Mouse (Mus musculus) bone marrow, adult 2 months (tissue): ENCODE measurements around the gene Mapk14. TPM values are rescaled to one million over a fixed set of nuclear protein-coding genes. Genes with fewer than 3 reads are reported as not detected.
A peak's percentile ranks its signal among the peaks of the same experiment; 100 is the strongest.

ENCODE experiments used
- H3K27ac ChIP-seq: fragments of 200-500 bp; 2 replicates; pipeline ENCODE4 v1.5.1; 2012; ENCODE audit warnings: low read depth, mild to moderate bottlenecking, control low read depth, inconsistent platforms, low read length; ENCODE audit not compliant: control insufficient read depth, poor library complexity, insufficient read depth
- H3K4me1 ChIP-seq: fragments of 200-500 bp; 2 replicates; pipeline ENCODE4 v1.6.1; 2011; ENCODE audit warnings: low read length; ENCODE audit not compliant: control insufficient read depth, insufficient read depth
- H3K4me3 ChIP-seq: fragments of 200-500 bp; replicated peaks from 2 replicates; pipeline ENCODE3; 2011; ENCODE audit warnings: mild to moderate bottlenecking, low read depth, low read length, control low read depth; ENCODE audit not compliant: control insufficient read depth
- CTCF ChIP-seq: fragments of 200-500 bp; IDR thresholded peaks from 2 replicates; pipeline ENCODE4 v1.5.1; 2011; ENCODE audit warnings: low read length, control low read depth; ENCODE audit not compliant: control insufficient read depth, insufficient read depth
- POLR2A ChIP-seq: fragments of 200-500 bp; IDR thresholded peaks from 2 replicates; pipeline ENCODE4 v1.6.1; 2011; ENCODE audit warnings: low read depth, mild to moderate bottlenecking, control low read depth, low read length, borderline replicate concordance; ENCODE audit not compliant: control insufficient read depth
- WGBS: fragments of 180-500 bp; shearing (Covaris S2); methylation state at CpG from one replicate; pipeline ENCODE4 v1.1.7; 2018; 5-methylcytosine and 5-hydroxymethylcytosine counted together
- polyA plus RNA-seq: library from polyadenylated mRNA; stranded (reverse); fragments of >200 nt; gene quantifications from 2 replicates; pipeline ENCODE4 v1.2.4, GENCODE M21; 2011; ENCODE audit warnings: low replicate concordance; ENCODE audit not compliant: missing spikeins, insufficient read depth, insufficient read length

Mapk14 gene
- polyA plus RNA-seq, 1 experiment = 100 TPM

DNA sequence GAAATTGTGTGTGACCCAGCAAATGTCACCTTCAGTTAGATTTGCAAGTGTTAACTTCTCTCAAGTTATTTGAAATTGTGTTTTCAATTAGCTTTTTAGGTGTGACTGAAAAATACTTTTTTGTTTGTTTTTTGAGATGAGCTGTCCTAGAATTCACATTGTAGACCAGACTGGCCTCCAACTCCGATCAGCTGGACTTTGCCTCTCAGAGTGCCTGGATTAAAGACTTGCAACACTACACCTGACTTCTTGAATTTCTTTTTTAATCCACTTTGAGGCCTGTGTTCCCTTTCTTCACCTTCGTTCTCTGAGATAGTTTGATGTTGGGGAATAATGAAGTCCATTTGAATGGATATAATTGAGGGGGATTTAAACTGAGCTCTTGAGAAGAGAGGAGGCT lies 2.9 kb downstream of the Mapk14 start:
- peak overlapping the region; percentile 27; the same call in 1 of the 2 replicates for H3K27ac ChIP-seq
- peaks cover 5% of the 10 kb centered on the region for H3K4me1 ChIP-seq
- TF ChIP-seq CTCF = no peak
- no peak for TF ChIP-seq POLR2A
- 69% methylated on average over 2 of the region's 2 CpGs for WGBS
- no peak overlapping the region for H3K4me3 ChIP-seq

DNA sequence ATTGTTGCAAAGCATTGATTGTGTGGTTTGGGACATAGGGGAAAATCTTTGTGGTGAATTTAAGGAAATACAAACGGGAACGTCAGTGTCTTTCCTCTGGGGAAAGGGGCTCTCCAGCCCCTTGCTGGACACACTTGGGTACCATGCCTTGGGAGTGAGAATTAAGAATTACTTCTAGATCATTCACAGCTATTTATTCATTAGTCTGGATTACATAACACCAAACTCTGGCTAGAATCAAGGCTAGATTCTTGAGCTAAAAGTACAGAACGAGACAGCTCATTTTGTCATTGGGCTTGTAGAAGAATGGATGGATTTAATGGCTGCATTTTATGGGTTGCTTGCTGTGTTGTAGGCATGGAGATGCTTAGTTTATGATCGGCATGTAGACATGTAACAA lies 3.7 kb downstream of the Mapk14 start:
- peaks cover 5% of the 10 kb centered on the region for H3K4me1 ChIP-seq
- TF ChIP-seq CTCF = no peak
- 34% methylated on average over 4 of the region's 4 CpGs for WGBS
- H3K4me3 ChIP-seq = no peak overlapping the region
- no peak overlapping the region for H3K27ac ChIP-seq

DNA sequence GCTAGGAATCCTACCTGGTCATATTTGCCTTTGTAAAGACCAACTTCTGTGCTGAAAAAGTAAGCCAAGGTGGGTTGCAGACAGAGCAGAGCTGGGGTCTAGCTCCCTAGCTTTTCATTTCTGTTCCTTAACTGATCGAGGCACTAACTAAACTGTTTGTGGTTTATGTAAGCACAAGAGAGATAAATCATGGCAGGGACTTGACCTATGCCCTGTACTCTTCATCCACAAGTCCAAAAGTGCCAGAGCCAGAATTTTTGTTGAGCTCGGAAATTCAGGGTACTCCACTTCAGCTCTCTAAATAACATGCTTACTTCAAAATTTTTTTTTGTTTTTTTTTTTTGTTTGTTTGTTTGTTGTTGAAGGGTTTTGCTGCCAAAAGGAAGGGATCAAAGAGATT lies 5.5 kb downstream of the Mapk14 start:
- Histone ChIP-seq H3K27ac (peak overlapping the region; percentile 24; the same call in 1 of the 2 replicates), H3K4me3 (no peak overlapping the region), H3K4me1 (peaks cover 7% of the 10 kb centered on the region)
- WGBS = 33% methylated on average over 2 of the region's 2 CpGs
- no peak for TF ChIP-seq CTCF
- no peak for TF ChIP-seq POLR2A

DNA sequence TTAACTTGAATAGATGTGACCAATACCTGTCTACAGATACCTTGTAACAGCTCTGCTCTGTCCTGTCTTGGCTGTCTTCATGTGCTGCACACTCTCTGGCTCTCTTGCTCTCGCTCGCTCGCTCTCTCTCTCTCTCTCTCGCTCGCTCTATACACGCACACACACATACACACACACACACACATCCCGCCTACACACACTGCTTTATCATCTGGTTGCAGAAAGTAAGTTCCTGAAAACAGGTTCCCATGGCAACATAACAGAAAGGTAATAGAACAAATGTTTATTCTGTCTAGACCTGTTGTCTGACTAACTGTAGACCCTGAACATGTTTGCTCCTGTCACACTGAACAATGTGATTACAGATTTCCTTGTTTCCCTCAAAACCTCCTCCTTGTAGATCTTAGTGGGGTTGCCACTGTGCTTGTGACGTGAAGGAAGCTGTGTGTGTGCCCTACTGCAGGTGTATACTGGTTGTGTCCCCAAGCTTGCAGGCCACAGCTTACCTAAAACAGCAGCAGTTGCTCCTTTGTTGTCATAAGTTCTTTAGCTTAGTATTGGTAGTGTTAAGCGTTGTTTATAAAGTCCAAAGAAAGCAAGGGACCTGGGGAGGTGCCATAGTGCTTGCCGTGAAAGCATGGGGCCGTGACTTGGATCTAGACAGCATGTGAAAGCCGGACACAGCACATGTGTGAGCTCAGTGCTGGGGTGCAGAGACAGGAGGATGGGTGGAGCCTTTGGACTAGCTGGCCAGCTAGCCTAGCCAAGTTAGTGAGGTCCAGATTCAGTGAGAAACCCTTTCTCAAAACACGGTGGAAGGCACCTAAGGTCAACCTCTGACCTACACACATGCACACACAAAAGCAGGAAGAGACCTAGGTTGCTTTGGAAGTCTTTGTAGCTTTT lies 6.4 kb downstream of the Mapk14 start:
- peaks cover 7% of the 10 kb centered on the region for H3K4me1 ChIP-seq
- H3K27ac ChIP-seq = peak overlapping the region; percentile 57
- TF ChIP-seq POLR2A (no peak), CTCF (no peak)
- 31% methylated on average over 13 of the region's 13 CpGs for WGBS
- no peak overlapping the region for H3K4me3 ChIP-seq

DNA sequence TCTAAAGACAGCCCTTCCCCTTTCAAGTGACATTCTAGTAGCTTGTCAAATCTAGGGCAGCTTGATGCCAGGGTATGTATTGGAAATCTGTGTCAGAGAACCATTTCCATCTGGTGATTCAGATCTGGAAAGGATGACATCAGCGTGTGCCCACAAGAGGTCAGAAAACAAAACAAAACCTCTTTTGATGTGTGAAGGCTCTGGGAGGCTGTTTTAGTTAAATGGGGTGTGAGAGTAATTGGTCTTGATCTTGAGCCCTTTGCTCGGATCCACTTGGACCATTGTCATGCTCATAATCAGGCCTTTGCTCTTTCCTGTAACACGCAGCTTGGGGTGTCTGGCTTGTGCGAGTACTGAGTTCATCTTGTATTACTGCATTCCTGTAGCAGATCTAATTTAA lies 7.1 kb downstream of the Mapk14 start:
- H3K4me1 ChIP-seq = peaks cover 7% of the 10 kb centered on the region
- no peak overlapping the region for H3K4me3 ChIP-seq
- 57% methylated on average over 4 of the region's 4 CpGs for WGBS
- TF ChIP-seq POLR2A (no peak), CTCF (no peak)
- H3K27ac ChIP-seq = no peak overlapping the region

DNA sequence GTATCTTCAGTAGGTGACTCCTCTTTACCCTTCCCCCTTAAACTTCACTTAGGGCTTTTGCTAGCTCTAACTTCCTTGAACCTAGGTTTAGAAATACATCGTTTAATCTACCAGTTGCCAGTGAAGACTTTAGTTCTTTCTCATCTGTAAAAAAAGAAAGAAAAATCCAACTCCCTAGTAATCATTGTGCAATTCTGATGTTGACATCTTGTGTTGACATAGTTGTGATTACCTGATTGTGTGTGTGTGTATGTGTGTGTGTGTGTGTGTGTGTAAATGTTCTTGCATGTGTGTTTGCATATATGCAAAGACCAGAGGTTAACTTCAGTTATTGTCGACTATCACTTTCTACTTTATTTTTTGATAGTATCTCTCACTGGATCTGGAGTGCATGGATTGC lies 7.5 kb downstream of the Mapk14 start:
- no peak for TF ChIP-seq CTCF
- no peak for TF ChIP-seq POLR2A
- H3K4me3 ChIP-seq = no peak overlapping the region
- H3K4me1 ChIP-seq = peaks cover 7% of the 10 kb centered on the region
- no peak overlapping the region for H3K27ac ChIP-seq
- 15% methylated on average over 2 of the region's 2 CpGs for WGBS

DNA sequence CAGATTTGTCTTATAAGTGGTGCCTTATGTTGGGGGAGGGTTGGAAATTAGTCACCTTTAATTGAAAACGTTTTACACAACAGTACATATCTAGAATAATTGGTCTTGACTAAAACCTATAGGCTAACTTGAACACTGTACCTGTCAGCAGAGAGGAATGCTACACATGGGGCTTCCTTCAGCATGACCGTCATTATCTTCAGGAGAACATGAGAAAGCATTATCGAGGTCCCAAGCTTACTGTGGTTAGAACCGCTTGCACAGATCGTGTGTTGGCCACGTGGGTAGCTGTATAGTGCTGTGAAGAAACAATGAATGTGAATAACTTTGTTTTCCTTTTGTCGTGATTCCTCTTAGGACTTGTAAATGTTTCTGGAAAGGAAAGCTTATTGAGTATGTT lies 8.7 kb downstream of the Mapk14 start:
- peaks cover 7% of the 10 kb centered on the region for H3K4me1 ChIP-seq
- WGBS = 7% methylated on average over 7 of the region's 7 CpGs

DNA sequence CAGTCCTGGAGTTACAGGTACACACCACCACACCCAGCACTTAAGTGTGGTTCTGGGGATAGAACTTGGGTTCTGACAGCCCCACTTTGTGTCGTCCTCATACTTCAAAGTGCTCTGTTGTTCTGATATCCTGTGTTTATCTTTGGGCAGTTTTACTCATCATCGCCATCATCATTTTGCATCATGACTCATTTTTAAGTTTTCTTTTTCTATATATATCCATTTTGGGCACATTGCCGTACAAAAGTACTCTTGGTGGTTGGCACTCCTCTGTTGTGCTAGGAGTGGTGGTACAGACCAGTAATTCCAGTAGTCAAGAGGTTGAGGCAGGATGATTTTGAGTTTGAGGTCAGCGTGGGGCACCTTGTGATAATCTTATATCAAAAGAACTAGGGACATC lies 10.0 kb downstream of the Mapk14 start:
- Histone ChIP-seq H3K27ac (no peak overlapping the region), H3K4me3 (no peak overlapping the region), H3K4me1 (peaks cover 7% of the 10 kb centered on the region)
- 72% methylated on average over 4 of the region's 4 CpGs for WGBS
- no peak for TF ChIP-seq CTCF
- TF ChIP-seq POLR2A = no peak

More for the DNA sequence above, 8.7 kb downstream of the Mapk14 start:
- Histone ChIP-seq H3K27ac (no peak overlapping the region), H3K4me3 (no peak overlapping the region)
- TF ChIP-seq CTCF = no peak
- TF ChIP-seq POLR2A = no peak

DNA sequence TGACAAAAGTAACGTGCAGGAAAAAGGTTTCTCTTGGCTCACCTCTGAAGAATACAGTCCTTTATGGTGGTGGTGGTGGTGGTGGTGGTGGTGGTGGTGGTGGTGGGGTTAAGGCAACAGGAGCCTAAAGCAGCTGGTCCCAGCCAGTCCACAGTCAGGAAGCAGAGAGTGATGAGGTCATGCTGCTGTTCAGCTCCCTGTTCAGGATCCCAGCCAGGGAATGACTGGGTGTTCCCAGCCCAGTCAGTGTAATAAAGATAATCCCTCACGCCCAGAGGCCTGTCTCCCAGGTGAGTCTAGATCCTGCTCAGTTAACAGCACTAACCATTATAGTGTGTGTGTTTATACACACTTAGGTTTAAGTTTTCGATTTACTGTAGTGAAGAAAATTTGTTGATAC lies 10.6 kb downstream of the Mapk14 start:
- 67% methylated on average over 3 of the region's 3 CpGs for WGBS
- no peak for TF ChIP-seq CTCF
- H3K4me3 ChIP-seq = no peak overlapping the region
- H3K4me1 ChIP-seq = peaks cover 5% of the 10 kb centered on the region; the same call in 1 of the 2 replicates
- no peak overlapping the region for H3K27ac ChIP-seq
